Mouse (Mus musculus) embryonic facial prominence, embryonic 14.5 days (tissue): ENCODE measurements around the gene Kel. TPM values are rescaled to one million over a fixed set of nuclear protein-coding genes. Genes with fewer than 3 reads are reported as not detected.

ENCODE experiments used
- ATAC-seq: fragments of 200-750 bp; cut with Nextera tagmentation; 2 replicates; pipeline ENCODE4 v1.8.0; 2017; ENCODE audit warnings: low read depth, moderate number of reproducible peaks, moderate TSS enrichment
- DNase-seq: peaks from one replicate; pipeline ENCODE4 v3.0.0-alpha.2; 2015; ENCODE audit warnings: low spot score
- H3K27ac ChIP-seq: fragments of 300-500 bp; sonication (generic); replicated peaks from 2 replicates; pipeline ENCODE4 v1.5.1; 2014; ENCODE audit warnings: low read depth, mild to moderate bottlenecking, low read length, moderate library complexity
- H3K27me3 ChIP-seq: fragments of 300-500 bp; sonication (generic); replicated peaks from 2 replicates; pipeline ENCODE4 v1.6.1; 2014; ENCODE audit warnings: low read length; ENCODE audit not compliant: control insufficient read depth, insufficient read depth
- H3K36me3 ChIP-seq: fragments of 300-500 bp; sonication (generic); 2 replicates; pipeline ENCODE4 v1.6.1; 2014; ENCODE audit warnings: low read length, mixed read lengths; ENCODE audit not compliant: control insufficient read depth, insufficient read depth
- H3K4me1 ChIP-seq: fragments of 300-500 bp; sonication (generic); 2 replicates; pipeline ENCODE4 v1.6.1; 2014; ENCODE audit warnings: antibody characterized with exemption, low read length; ENCODE audit not compliant: control insufficient read depth, insufficient read depth
- H3K4me2 ChIP-seq: fragments of 300-500 bp; sonication (generic); 2 replicates; pipeline ENCODE4 v1.6.1; 2014; ENCODE audit warnings: low read depth, mild to moderate bottlenecking, low read length, moderate library complexity, mixed read lengths
- H3K4me3 ChIP-seq: fragments of 300-500 bp; sonication (generic); 2 replicates; pipeline ENCODE4 v1.5.1; 2014; ENCODE audit warnings: low read depth, mild to moderate bottlenecking, low read length
- H3K9ac ChIP-seq: fragments of 300-500 bp; sonication (generic); 2 replicates; pipeline ENCODE4 v1.6.1; 2014; ENCODE audit warnings: low read depth, mild to moderate bottlenecking, low read length, moderate library complexity, mixed read lengths
- H3K9me3 ChIP-seq: fragments of 300-500 bp; sonication (generic); 2 replicates; pipeline ENCODE4 v1.6.1; 2016; ENCODE audit warnings: low read length; ENCODE audit not compliant: control insufficient read depth
- WGBS: fragments of 180-500 bp; shearing (Covaris S2); extraction: QIAGEN DNeasy Blood & Tissue Kit; methylation state at CpG from one replicate; pipeline ENCODE4 v1.1.7; 2014; 5-methylcytosine and 5-hydroxymethylcytosine counted together
- polyA plus RNA-seq: library from polyadenylated mRNA; unstranded; fragments of >200 nt; fragmentation: Nextera tagmentation; extraction: Ambion mirVana; gene quantifications from 2 replicates; pipeline ENCODE4 v1.2.1, GENCODE M21; 2014

Gene Kel
- polyA plus RNA-seq, 1 experiment from 2014 or later, result 0.85 TPM

- Histone ChIP-seq H3K4me2 (no peak overlapping the region), H3K27me3 (no peaks in the 10 kb centered on the region), H3K4me3 (no peak overlapping the region), H3K27ac (no peak overlapping the region), H3K36me3 (no peaks in the 10 kb centered on the region), H3K9me3 (no peaks in the 10 kb centered on the region), H3K9ac (no peak overlapping the region), H3K4me1 (no peaks in the 10 kb centered on the region)
- no peak for DNase-seq
- 75% methylated on average over 2 of the region's 2 CpGs for WGBS
- ATAC-seq, result no peak
Observed at GRCm38 (mm10) chr6:41702928-41703327, 1.2 kb downstream of the Kel start.

- WGBS, result 75% methylated on average over 1 of the region's 1 CpGs
- Histone ChIP-seq H3K36me3 (no peaks in the 10 kb centered on the region), H3K4me3 (no peak overlapping the region), H3K9ac (no peak overlapping the region), H3K27me3 (no peaks in the 10 kb centered on the region), H3K4me1 (no peaks in the 10 kb centered on the region), H3K9me3 (no peaks in the 10 kb centered on the region), H3K27ac (no peak overlapping the region), H3K4me2 (no peak overlapping the region)
- no peak for ATAC-seq
- DNase-seq, result no peak
Observed at GRCm38 (mm10) chr6:41701245-41701644, 2.9 kb downstream of the Kel start.

- no peaks in the 10 kb centered on the region for H3K9me3 ChIP-seq
- H3K9ac ChIP-seq, result no peak overlapping the region
- no peaks in the 10 kb centered on the region for H3K36me3 ChIP-seq
- H3K4me3 ChIP-seq, result no peak overlapping the region
- DNase-seq, result no peak
- no peak for ATAC-seq
- H3K27ac ChIP-seq, result no peak overlapping the region
- WGBS, result 77% methylated on average over 1 of the region's 1 CpGs
- H3K4me2 ChIP-seq, result no peak overlapping the region
- no peaks in the 10 kb centered on the region for H3K27me3 ChIP-seq
- H3K4me1 ChIP-seq, result no peaks in the 10 kb centered on the region
Observed at GRCm38 (mm10) chr6:41694407-41694806, 9.7 kb downstream of the Kel start.

GRCm38 (mm10) chr6:41692200-41692599, 11.9 kb downstream of the Kel start:
- ATAC-seq (no peak), DNase-seq (no peak)
- Histone ChIP-seq H3K9ac (no peak overlapping the region), H3K4me1 (no peaks in the 10 kb centered on the region), H3K36me3 (no peaks in the 10 kb centered on the region), H3K27ac (no peak overlapping the region), H3K4me3 (no peak overlapping the region), H3K9me3 (no peaks in the 10 kb centered on the region), H3K27me3 (no peaks in the 10 kb centered on the region), H3K4me2 (no peak overlapping the region)

GRCm38 (mm10) chr6:41685596-41685995, 18.5 kb downstream of the Kel start:
- no peak for DNase-seq
- no peak overlapping the region for H3K27ac ChIP-seq
- 82% methylated on average over 3 of the region's 3 CpGs for WGBS
- H3K4me2 ChIP-seq, result no peak overlapping the region
- H3K9me3 ChIP-seq, result no peaks in the 10 kb centered on the region
- ATAC-seq, result no peak
- no peaks in the 10 kb centered on the region for H3K4me1 ChIP-seq
- H3K36me3 ChIP-seq, result no peaks in the 10 kb centered on the region
- H3K4me3 ChIP-seq, result no peak overlapping the region
- H3K27me3 ChIP-seq, result no peaks in the 10 kb centered on the region
- no peak overlapping the region for H3K9ac ChIP-seq

- ATAC-seq (no peak), DNase-seq (no peak)
- H3K27me3 ChIP-seq, result no peaks in the 10 kb centered on the region
- H3K36me3 ChIP-seq, result no peaks in the 10 kb centered on the region
- no peaks in the 10 kb centered on the region for H3K9me3 ChIP-seq
- WGBS, result 88% methylated on average over 5 of the region's 5 CpGs
- H3K9ac ChIP-seq, result no peak overlapping the region
- no peak overlapping the region for H3K27ac ChIP-seq
- H3K4me2 ChIP-seq, result no peak overlapping the region
- H3K4me1 ChIP-seq, result no peaks in the 10 kb centered on the region
- H3K4me3 ChIP-seq, result no peak overlapping the region
Observed at GRCm38 (mm10) chr6:41684911-41685310, 19.2 kb downstream of the Kel start.

- H3K36me3 ChIP-seq, result no peaks in the 10 kb centered on the region
- H3K27me3 ChIP-seq, result no peaks in the 10 kb centered on the region
- no peak for ATAC-seq
- H3K27ac ChIP-seq, result no peak within 1 kb of the TSS
- no peaks in the 10 kb centered on the region for H3K9me3 ChIP-seq
- DNase-seq, result no peak
- no peak within 1 kb of the TSS for H3K9ac ChIP-seq
- H3K4me2 ChIP-seq, result no peak within 1 kb of the TSS
- no peaks in the 10 kb centered on the region for H3K4me1 ChIP-seq
- WGBS, result 85% methylated on average over 2 of the region's 2 CpGs
- no peak within 1 kb of the TSS for H3K4me3 ChIP-seq
Observed at GRCm38 (mm10) chr6:41684131-41684530, 20.0 kb downstream of the Kel start, which contains the start of gene Llcfc1. Gene Llcfc1, plus strand, starts transcription at chr6:41684431.

- ATAC-seq, result no peak
- no peaks in the 10 kb centered on the region for H3K27me3 ChIP-seq
- H3K4me3 ChIP-seq, result no peak overlapping the region
- no peak for DNase-seq
- H3K9me3 ChIP-seq, result no peaks in the 10 kb centered on the region
- no peak overlapping the region for H3K9ac ChIP-seq
- WGBS, result 80% methylated on average over 5 of the region's 5 CpGs
- H3K27ac ChIP-seq, result no peak overlapping the region
- H3K4me2 ChIP-seq, result no peak overlapping the region
- H3K4me1 ChIP-seq, result no peaks in the 10 kb centered on the region
- H3K36me3 ChIP-seq, result no peaks in the 10 kb centered on the region
Observed at GRCm38 (mm10) chr6:41681656-41682055, 22.5 kb downstream of the Kel start.

- Histone ChIP-seq H3K36me3 (no peaks in the 10 kb centered on the region), H3K27me3 (no peaks in the 10 kb centered on the region), H3K4me2 (no peak within 1 kb of the TSS), H3K27ac (no peak within 1 kb of the TSS), H3K4me3 (no peak within 1 kb of the TSS), H3K9me3 (no peaks in the 10 kb centered on the region), H3K9ac (no peak within 1 kb of the TSS), H3K4me1 (no peaks in the 10 kb centered on the region)
- WGBS, result 64% methylated on average over 1 of the region's 1 CpGs
- ATAC-seq, result no peak
- no peak for DNase-seq
Observed at GRCm38 (mm10) chr6:41680669-41681068, 23.5 kb downstream of the Kel start, which contains the start of gene Trpv5. Gene Trpv5, minus strand, starts transcription at chr6:41680769.
